Mouse (Mus musculus): ENCODE data around the gene Adgrd1. TPM values are rescaled to one million over a fixed set of nuclear protein-coding genes. Genes with fewer than 3 reads are reported as not detected.
A peak's percentile ranks its signal among the peaks of the same experiment; 100 is the strongest.

Adgrd1 gene
- polyA plus RNA-seq, 1 experiment from 2014 or later, result 1.2 TPM

DNA sequence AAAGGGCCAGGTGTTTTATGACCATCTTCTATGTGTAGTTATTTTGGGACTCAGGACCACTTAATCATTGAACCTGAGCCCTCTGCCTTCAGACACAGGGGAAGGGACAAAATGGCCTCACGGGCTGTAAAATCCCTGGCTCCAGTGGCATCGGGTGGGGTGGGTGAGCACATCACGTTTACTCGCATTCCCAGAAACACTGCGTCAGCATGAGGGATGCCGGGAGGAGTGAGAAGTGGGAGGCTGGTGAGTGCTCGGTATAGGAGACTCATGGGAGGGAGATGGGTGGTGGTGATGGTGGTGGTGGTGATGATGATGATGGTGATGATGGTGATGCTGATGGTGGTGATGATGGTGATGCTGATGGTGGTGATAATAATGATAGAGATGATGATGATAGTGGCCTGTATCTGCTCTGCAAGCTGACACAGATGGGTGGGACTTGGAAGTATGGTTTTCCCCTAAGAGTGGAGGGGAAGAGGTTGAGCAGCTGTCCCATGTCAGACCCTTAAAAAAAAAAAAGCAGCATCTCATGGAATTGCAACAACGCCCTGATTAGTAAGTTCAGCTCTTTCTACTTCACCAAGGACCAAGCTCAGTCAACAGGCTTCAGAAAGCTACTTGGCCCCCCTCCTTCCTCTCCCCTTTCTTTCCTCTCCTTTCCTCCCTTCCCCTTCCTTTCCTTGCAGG, 29.9 kb upstream of the Adgrd1 start:
- 77% methylated on average over 8 of the region's 8 CpGs for WGBS
- Histone ChIP-seq H3K9me3 (no peaks in the 10 kb centered on the region), H3K9ac (no peak overlapping the region), H3K4me1 (replicated peaks) (peaks cover 8% of the 10 kb centered on the region; the same call in 1 of the 2 replicates), H3K27me3 (replicated peaks) (no peaks in the 10 kb centered on the region), H3K36me3 (no peaks in the 10 kb centered on the region), H3K4me3 (replicated peaks) (no peak overlapping the region), H3K4me2 (replicated peaks) (no peak overlapping the region), H3K27ac (no peak overlapping the region)
- ATAC-seq, result no peak

DNA sequence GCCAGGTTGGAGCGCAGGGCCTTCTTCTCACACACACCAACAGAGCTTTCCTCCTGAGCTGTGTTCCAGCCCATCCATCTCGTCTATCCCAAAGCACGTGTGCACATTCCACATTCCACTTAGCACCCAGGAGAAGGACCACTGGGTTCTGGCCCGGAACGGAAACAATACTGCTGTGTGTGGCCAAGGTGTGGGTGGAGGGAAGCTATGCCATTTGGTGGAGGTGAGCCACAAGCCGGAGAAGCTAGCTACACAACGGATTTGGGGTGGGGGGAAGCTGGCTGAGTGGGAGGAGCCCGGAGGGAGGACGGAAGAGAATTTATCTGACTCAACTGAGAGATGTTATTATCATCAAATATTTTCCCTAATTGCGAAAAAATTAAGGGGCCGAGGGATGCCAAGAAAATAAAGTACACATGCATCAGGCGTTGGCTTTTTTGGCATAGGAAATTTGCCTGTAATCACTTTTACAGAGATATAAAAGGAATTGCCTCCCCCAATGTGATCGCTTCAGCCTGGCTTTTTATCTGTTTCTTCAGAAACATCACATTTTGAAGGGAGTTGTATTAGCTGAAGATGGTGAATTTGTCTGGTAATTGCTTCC, 29.2 kb upstream of the Adgrd1 start:
- Histone ChIP-seq H3K27me3 (replicated peaks) (no peaks in the 10 kb centered on the region), H3K4me2 (replicated peaks) (no peak overlapping the region), H3K9ac (no peak overlapping the region), H3K9me3 (no peaks in the 10 kb centered on the region), H3K27ac (no peak overlapping the region), H3K4me1 (replicated peaks) (peaks cover 8% of the 10 kb centered on the region; the same call in 1 of the 2 replicates), H3K4me3 (replicated peaks) (no peak overlapping the region), H3K36me3 (no peaks in the 10 kb centered on the region)
- ATAC-seq, result no peak
- 60% methylated on average over 13 of the region's 13 CpGs for WGBS

DNA sequence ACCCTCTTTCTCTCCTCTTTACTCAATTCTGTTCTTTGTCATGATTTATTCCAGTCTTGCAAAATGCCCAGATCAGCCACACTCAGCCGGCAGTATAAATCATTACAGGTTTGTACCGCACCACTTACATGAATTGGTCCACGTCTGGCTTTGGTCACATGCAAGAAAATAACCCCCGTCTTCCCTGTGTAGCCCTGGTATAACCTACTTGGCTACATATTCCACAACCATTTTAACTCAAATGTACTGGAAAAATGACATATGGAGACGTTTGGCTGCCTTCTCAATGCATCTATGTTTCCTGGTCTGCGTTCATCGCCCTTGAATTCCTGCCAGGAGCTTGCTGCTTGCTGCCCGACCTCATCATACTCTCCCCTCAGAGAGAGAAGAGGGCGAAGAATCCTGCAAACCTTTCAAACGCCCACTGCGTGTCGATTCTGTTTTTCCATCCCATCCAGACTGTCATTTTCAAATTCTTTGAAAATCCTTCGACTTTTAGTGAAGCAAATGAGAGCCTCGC, 24.7 kb upstream of the Adgrd1 start:
- no peak overlapping the region for H3K9ac ChIP-seq
- H3K36me3 ChIP-seq, result no peaks in the 10 kb centered on the region
- H3K4me1 ChIP-seq (replicated peaks), result no peaks in the 10 kb centered on the region
- no peak overlapping the region for H3K27ac ChIP-seq
- H3K4me3 ChIP-seq (replicated peaks), result no peak overlapping the region
- H3K27me3 ChIP-seq (replicated peaks), result no peaks in the 10 kb centered on the region
- no peak overlapping the region for H3K4me2 ChIP-seq (replicated peaks)
- WGBS, result 69% methylated on average over 14 of the region's 14 CpGs
- no peak for ATAC-seq
- no peaks in the 10 kb centered on the region for H3K9me3 ChIP-seq

DNA sequence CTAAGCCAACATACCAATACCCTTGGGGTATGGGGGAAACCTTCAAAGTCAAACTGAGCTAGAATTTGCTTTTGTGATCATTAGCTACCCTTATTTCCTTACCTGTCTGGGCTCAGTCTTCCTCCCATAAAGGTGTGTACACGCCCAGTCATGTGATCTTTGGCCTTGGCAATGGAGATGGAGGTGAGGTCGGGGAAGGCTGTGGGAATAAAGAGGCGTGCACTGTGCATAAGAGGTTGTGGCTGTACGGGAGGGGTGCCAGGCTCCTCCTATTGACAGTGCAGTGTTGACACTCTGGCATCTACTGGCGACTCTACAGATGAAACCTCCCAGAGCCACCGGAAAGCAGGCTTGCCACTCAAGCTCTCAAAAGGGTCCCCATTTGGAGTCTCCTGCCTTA, 23.1 kb upstream of the Adgrd1 start:
- Histone ChIP-seq H3K36me3 (no peaks in the 10 kb centered on the region), H3K4me1 (replicated peaks) (no peaks in the 10 kb centered on the region), H3K9me3 (no peaks in the 10 kb centered on the region), H3K4me3 (replicated peaks) (no peak overlapping the region), H3K9ac (no peak overlapping the region), H3K27me3 (replicated peaks) (no peaks in the 10 kb centered on the region), H3K27ac (no peak overlapping the region), H3K4me2 (replicated peaks) (no peak overlapping the region)
- peak; percentile 88 for ATAC-seq
- 57% methylated on average over 6 of the region's 6 CpGs for WGBS

DNA sequence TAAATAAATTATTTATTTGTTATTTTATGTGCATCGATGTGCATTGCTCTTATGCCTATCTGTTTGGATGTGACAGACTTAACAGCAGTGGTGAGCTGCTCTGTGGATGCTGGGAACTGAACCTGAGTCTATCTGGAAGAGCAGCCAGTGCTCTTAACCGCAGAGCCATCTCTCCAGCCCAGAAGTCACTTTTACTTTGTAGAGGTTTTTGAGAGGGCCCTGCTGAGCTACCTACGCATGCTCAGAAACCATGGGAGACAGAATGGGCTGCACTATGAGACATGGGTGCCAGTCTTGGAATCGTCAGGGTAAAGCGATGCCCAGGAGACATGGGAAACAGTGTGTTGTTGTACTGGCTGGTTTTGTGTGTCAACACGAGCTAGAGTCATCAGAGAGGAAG, 20.5 kb upstream of the Adgrd1 start:
- no peak for ATAC-seq
- Histone ChIP-seq H3K36me3 (no peaks in the 10 kb centered on the region), H3K27me3 (replicated peaks) (no peaks in the 10 kb centered on the region), H3K4me2 (replicated peaks) (no peak overlapping the region), H3K9ac (no peak overlapping the region), H3K9me3 (no peaks in the 10 kb centered on the region), H3K4me3 (replicated peaks) (no peak overlapping the region), H3K4me1 (replicated peaks) (no peaks in the 10 kb centered on the region), H3K27ac (no peak overlapping the region)
- 90% methylated on average over 6 of the region's 6 CpGs for WGBS

DNA sequence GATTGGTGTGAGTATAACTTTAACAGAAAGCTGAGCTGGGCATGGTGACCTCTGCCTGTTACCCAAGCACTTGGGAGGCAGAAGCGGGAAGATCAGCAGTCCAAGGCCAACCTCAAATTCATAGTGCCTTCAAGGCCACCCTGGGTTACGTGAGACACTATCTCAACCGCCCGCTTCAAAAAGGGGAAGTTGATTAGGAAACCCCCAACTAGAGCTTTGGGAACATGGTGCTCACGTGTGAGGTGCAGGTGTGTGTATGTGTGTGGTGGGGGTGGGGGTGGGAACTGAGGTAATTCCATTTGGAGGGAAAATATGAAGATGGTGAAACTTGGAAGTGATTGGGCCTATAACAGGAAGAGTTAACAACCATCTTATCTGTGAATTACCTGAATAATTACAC, 19.3 kb upstream of the Adgrd1 start:
- Histone ChIP-seq H3K9me3 (no peaks in the 10 kb centered on the region), H3K4me2 (replicated peaks) (no peak overlapping the region), H3K4me3 (replicated peaks) (no peak overlapping the region), H3K36me3 (no peaks in the 10 kb centered on the region), H3K27ac (no peak overlapping the region), H3K9ac (no peak overlapping the region), H3K27me3 (replicated peaks) (no peaks in the 10 kb centered on the region), H3K4me1 (replicated peaks) (no peaks in the 10 kb centered on the region)
- WGBS, result 84% methylated on average over 5 of the region's 5 CpGs
- ATAC-seq, result no peak

DNA sequence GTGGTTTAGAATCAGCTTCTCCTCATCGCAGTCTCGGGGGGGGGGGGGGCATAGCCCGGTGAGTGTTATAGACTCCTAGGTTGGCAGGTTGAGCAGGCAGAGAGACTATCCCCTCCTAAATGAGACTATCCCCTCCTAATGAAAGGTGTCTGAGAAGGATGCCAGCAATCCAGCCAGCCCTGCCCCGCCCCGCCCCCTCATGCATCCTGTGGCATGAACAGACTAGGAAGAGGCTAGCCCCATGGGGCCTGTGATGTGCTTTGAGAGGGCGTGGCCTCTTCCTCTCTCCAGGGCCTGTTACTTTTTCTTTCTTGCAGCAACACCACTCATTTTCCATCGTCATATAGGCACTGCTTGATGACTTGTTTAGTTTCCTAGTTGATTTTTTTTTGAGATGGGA, 15.0 kb upstream of the Adgrd1 start:
- WGBS, result 82% methylated on average over 7 of the region's 7 CpGs
- Histone ChIP-seq H3K9me3 (no peaks in the 10 kb centered on the region), H3K4me2 (replicated peaks) (no peak overlapping the region), H3K4me3 (replicated peaks) (no peak overlapping the region), H3K36me3 (no peaks in the 10 kb centered on the region), H3K27ac (no peak overlapping the region), H3K4me1 (replicated peaks) (no peaks in the 10 kb centered on the region), H3K9ac (no peak overlapping the region), H3K27me3 (replicated peaks) (no peaks in the 10 kb centered on the region)
- no peak for ATAC-seq

DNA sequence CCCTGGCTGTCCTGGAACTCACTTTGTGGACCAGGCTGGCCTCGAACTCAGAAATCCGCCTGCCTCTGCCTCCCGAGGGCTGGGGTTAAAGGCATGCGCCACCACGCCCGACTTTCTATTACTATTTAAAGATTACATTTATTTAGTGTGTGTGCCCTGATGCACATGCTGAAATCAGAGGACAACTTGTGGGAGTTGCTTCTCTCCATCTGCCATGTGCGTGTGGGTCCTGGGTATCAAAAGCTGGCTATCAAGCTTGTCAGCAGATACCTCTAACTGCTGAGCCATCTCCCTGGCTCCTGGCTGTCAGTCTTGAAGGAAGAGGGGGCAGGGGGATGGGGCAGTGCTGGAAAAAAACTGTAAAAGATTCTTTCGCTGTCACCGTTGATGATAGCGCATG, 11.4 kb upstream of the Adgrd1 start:
- H3K36me3 ChIP-seq, result no peaks in the 10 kb centered on the region
- ATAC-seq, result no peak
- no peaks in the 10 kb centered on the region for H3K9me3 ChIP-seq
- H3K27ac ChIP-seq, result no peak overlapping the region
- no peaks in the 10 kb centered on the region for H3K4me1 ChIP-seq (replicated peaks)
- H3K4me3 ChIP-seq (replicated peaks), result no peak overlapping the region
- H3K4me2 ChIP-seq (replicated peaks), result no peak overlapping the region
- H3K27me3 ChIP-seq (replicated peaks), result no peaks in the 10 kb centered on the region
- WGBS, result 89% methylated on average over 10 of the region's 10 CpGs
- no peak overlapping the region for H3K9ac ChIP-seq

DNA sequence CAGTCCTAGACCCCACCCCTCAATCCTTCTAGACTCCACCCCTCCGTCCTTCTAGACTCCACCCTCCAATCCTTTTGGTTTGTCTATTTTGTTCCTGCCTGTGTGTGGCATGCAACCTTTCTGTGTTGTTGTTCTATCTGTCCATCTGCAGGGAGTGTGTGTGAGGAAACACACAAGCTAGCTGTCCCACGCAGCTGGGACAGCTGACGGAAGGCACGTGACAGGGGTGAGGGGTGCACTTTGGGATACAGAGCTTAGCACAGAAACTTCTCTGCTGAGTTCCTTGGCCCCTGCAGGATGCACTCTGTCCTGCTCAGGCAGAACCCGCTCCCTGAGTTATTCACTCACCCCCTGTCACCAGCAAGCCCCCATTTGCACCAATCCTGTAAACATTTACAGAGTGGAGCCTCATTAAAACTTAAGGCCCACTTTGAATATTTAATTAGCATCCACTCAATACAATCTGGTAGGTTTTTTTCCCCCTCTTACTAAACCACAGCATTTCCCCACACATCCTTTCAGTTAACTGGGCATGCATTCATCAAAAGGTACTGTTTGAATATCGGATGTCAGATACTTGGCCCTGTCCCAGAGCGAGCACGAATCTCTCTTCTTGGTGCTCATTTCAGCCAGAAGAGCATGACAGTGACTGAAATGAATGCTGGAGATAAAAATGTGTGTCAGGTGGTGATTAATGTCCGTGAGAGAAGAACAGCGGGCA, 4.0 kb upstream of the Adgrd1 start:
- no peaks in the 10 kb centered on the region for H3K27me3 ChIP-seq (replicated peaks)
- ATAC-seq, result 0 out of 2 replicates have a peak, but pooled peaks have one; percentile 39
- H3K36me3 ChIP-seq, result no peaks in the 10 kb centered on the region
- no peak overlapping the region for H3K4me2 ChIP-seq (replicated peaks)
- WGBS, result 52% methylated on average over 10 of the region's 10 CpGs
- H3K9me3 ChIP-seq, result no peaks in the 10 kb centered on the region
- no peak overlapping the region for H3K9ac ChIP-seq
- peaks cover 3% of the 10 kb centered on the region; the same call in 1 of the 2 replicates for H3K4me1 ChIP-seq (replicated peaks)
- no peak overlapping the region for H3K4me3 ChIP-seq (replicated peaks)
- no peak overlapping the region for H3K27ac ChIP-seq

DNA sequence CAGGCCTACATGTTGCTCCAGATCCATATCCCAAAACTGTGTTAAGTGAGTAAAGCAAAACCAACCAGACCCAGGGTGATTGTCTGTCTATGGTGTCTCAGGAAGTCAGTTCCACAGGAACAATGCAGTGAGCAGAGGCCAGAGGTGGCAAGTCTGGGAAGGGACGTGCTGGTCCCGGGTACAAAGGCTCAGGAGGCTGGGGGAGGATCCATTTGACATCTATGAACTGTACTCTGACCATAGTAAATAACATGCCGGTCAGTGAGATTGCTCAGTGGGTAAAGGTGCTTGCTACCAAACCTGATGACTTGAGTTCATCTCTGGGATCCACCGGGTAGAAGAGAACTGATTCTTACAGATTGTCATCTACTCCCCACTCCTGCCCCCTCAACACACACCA, 3.4 kb upstream of the Adgrd1 start:
- 77% methylated on average over 4 of the region's 4 CpGs for WGBS
- Histone ChIP-seq H3K27me3 (replicated peaks) (no peaks in the 10 kb centered on the region), H3K4me2 (replicated peaks) (no peak overlapping the region), H3K27ac (no peak overlapping the region), H3K9ac (no peak overlapping the region), H3K4me1 (replicated peaks) (peaks cover 3% of the 10 kb centered on the region; the same call in 1 of the 2 replicates), H3K9me3 (no peaks in the 10 kb centered on the region), H3K4me3 (replicated peaks) (no peak overlapping the region), H3K36me3 (no peaks in the 10 kb centered on the region)
- no peak for ATAC-seq

DNA sequence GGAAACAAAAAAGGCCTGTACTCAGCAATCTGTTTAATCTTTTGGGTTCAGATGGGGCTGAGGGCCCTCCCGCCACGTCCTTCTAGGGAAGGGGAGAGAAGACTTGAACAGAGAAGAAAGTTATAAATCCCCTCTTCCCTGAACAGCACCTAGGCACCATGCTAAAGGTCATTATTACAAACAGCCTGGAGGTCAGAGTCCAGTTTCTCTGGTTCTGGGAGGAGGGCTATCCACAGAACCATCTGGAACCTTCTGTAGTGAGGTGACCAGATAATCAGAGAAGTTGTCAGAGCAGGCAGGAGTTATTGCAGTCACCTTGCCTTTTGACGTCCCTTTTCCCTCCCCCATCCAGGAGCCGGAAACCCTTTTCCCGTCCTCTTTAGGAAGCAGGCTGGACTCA, 2.3 kb upstream of the Adgrd1 start:
- no peak overlapping the region for H3K4me2 ChIP-seq (replicated peaks)
- no peak for ATAC-seq
- no peaks in the 10 kb centered on the region for H3K9me3 ChIP-seq
- 57% methylated on average over 5 of the region's 5 CpGs for WGBS
- no peak overlapping the region for H3K27ac ChIP-seq
- no peaks in the 10 kb centered on the region for H3K36me3 ChIP-seq
- no peaks in the 10 kb centered on the region for H3K27me3 ChIP-seq (replicated peaks)
- H3K4me1 ChIP-seq (replicated peaks), result peaks cover 3% of the 10 kb centered on the region; the same call in 1 of the 2 replicates
- H3K9ac ChIP-seq, result no peak overlapping the region
- no peak overlapping the region for H3K4me3 ChIP-seq (replicated peaks)

DNA sequence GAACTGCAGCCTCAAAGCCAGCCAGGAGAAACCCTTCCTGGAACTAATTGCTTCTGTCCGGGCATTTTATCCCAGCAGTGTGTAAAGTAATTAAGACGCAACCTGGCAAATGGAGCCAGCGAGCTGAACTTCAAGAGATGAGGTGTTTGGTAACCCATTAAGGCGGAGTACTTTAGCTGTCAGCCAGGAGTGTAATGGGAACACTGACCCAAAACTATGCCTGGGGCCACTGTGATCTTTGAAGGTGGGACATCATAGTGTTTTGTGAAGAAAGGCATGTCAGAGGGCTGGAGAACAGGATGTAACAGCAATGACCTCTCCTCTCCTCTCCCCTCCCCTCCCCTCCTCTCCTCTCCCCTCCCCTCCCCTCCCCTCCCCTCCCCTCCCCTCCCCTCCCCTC, 7.5 kb downstream of the Adgrd1 start:
- Histone ChIP-seq H3K4me3 (replicated peaks) (no peak overlapping the region), H3K9me3 (no peaks in the 10 kb centered on the region), H3K36me3 (no peaks in the 10 kb centered on the region), H3K4me2 (replicated peaks) (no peak overlapping the region), H3K4me1 (replicated peaks) (no peaks in the 10 kb centered on the region), H3K27me3 (replicated peaks) (no peaks in the 10 kb centered on the region), H3K27ac (no peak overlapping the region), H3K9ac (no peak overlapping the region)
- 57% methylated on average over 4 of the region's 4 CpGs for WGBS
- no peak for ATAC-seq

Measured in intestine, embryonic 15.5 days (tissue).